Mouse (Mus musculus): ENCODE measurements at regions not wholly inside any gene's neighbourhood (a gene's known extent, or its start where the extent isn't known, plus 50 kb on each side); places are given as distances from the start of the nearest gene placed in this dataset.

DNA sequence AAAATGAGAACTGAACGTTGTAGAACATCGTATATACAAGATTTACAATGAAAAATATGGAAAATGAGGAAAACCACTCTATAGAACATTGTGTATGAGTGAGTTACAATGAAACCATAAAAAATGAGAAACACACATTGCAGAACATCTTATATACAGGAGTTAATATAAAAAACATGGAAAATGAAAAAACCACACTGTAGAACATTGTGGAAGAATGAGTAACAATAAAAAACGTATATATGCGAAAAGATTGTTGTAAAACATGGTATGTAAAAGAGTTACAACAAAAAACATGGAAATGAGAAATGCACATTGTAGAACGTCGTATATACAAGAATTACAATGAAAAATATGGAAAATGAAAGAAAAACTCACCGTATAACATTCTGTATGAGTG is 301.2 kb downstream of the Gm3376 start:
- DNase-seq (ENCODE audit: low read depth), result peak; percentile 58

DNA sequence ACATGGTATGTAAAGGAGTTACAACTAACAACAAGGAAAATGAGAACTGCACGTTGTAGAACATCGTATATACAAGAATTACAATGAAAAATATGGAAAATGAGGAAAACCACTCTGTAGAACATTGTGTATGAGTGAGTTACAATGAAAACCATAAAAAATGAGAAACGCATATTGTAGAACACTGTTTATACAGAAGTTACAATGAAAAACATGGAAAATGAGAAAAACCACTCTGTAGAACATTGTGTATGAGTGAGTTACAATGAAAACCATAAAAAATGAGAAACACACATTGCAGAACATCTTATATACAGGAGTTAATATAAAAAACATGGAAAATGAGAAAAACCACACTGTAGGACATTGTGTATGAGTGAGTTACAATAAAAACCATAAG is 302.1 kb downstream of the Gm3376 start:
- peak; percentile 24 for DNase-seq (ENCODE audit: low read depth)
